15 mouse cellular contexts compared by ENCODE assay signal in genomic region chr7:70129963-70130362, GRCm38 (mm10).
DNase-seq lines count a peak whose midpoint lies in the region; ATAC-seq and TF ChIP-seq lines count a peak whose summit lies in the region.
"Had no signal": no experiment of that assay in that cellular context is flagged by ENCODE, and none has a peak within 500 bp of the region (broad histone marks: within the 10 kb centered on the region; RNA-seq: fewer than 3 reads in every experiment).

No protein-coding gene starts in this region.

- H3K27ac ChIP-seq in forebrain, embryonic 13.5 days = peak overlapping the region; percentile 8
- no peak overlapping the region for H3K27ac ChIP-seq in hindbrain, embryonic 16.5 days (ENCODE audit: low read depth, low read length)
- H3K27ac ChIP-seq in heart, embryonic 12.5 days (ENCODE audit: poor library complexity, severe bottlenecking) = no peak overlapping the region
- H3K27ac ChIP-seq in heart, adult 2 months = no peak overlapping the region
- H3K27ac ChIP-seq: limb, embryonic 10.5 days; liver, embryonic 15.5 days had no signal

- no peak for TF ChIP-seq EP300 in heart, adult 2 months (IDR thresholded peaks at IDR 0.05; ENCODE audit: insufficient read depth, low read depth, low read length)

- H3K36me3 ChIP-seq in forebrain, embryonic 13.5 days (ENCODE audit: poor library complexity, severe bottlenecking) = no peaks in the 10 kb centered on the region
- H3K36me3 ChIP-seq in hindbrain, embryonic 16.5 days (ENCODE audit: control insufficient read depth, insufficient read depth, low read length) = no peaks in the 10 kb centered on the region
- no peaks in the 10 kb centered on the region for H3K36me3 ChIP-seq in heart, embryonic 12.5 days
- H3K36me3 ChIP-seq in heart, adult 2 months (ENCODE audit: control insufficient read depth, insufficient read depth, low read length) = no peaks in the 10 kb centered on the region
- H3K36me3 ChIP-seq: limb, embryonic 10.5 days; liver, embryonic 15.5 days had no signal

- no peaks in the 10 kb centered on the region for H3K79me2 ChIP-seq in heart, adult 2 months (replicated peaks; ENCODE audit: control insufficient read depth, insufficient read depth, low read length)

- WGBS in forebrain, embryonic 13.5 days = 12% methylated on average over 15 of the region's 15 CpGs
- WGBS in hindbrain, embryonic 16.5 days = 22% methylated on average over 15 of the region's 15 CpGs
- 78% methylated on average over 15 of the region's 15 CpGs for WGBS in heart, embryonic 12.5 days
- 84% methylated on average over 15 of the region's 15 CpGs for WGBS in heart, adult 2 months

- TF ChIP-seq POLR2A in heart, adult 2 months (IDR thresholded peaks at IDR 0.05; ENCODE audit: insufficient read depth, low read depth, low read length) = no peak

- ATAC-seq in forebrain, embryonic 13.5 days = peak; percentile 94
- ATAC-seq in hindbrain, embryonic 16.5 days = peak; percentile 89
- no peak for ATAC-seq in heart, embryonic 12.5 days (ENCODE audit: insufficient number of reproducible peaks, low FRiP score)

- peak overlapping the region; percentile 34 for H3K4me2 ChIP-seq in forebrain, embryonic 13.5 days
- peak overlapping the region; percentile 15 for H3K4me2 ChIP-seq in hindbrain, embryonic 16.5 days (ENCODE audit: low read length)
- no peak overlapping the region for H3K4me2 ChIP-seq in heart, embryonic 12.5 days
- H3K4me2 ChIP-seq: liver, embryonic 15.5 days had no signal

- peak; percentile 40 for DNase-seq in embryo, embryonic 10 days (ENCODE audit: low spot score)
- no peak for DNase-seq in embryo, embryonic 9.5 days (ENCODE audit: extremely low spot score)
- peak; percentile 16 for DNase-seq in brain, adult 2 months (ENCODE audit: low read depth, low spot score)
- no peak for DNase-seq in heart, adult 2 months
- DNase-seq in thymus, postnatal 10 days (ENCODE audit: low spot score in 2 of 2) = no peak
- DNase-seq: adrenal gland, adult 8-10 months; heart, postnatal 14 days; kidney, adult 18-20 months; retina, postnatal 1 day; thymus, postnatal 14 days had no signal

- TF ChIP-seq CTCF in heart, adult 2 months (IDR thresholded peaks at IDR 0.05) = no peak

- peaks cover 6% of the 10 kb centered on the region; the same call in 1 of the 2 replicates for H3K27me3 ChIP-seq in forebrain, embryonic 13.5 days
- H3K27me3 ChIP-seq in hindbrain, embryonic 16.5 days (replicated peaks; ENCODE audit: control insufficient read depth, insufficient read depth, low read length) = 0 out of 2 replicates have a peak, but pooled peaks cover 4% of the 10 kb centered on the region
- no peaks in the 10 kb centered on the region for H3K27me3 ChIP-seq in heart, embryonic 12.5 days (replicated peaks)
- H3K27me3 ChIP-seq in heart, adult 2 months (ENCODE audit: control insufficient read depth, insufficient read depth, low read length) = no peaks in the 10 kb centered on the region
- H3K27me3 ChIP-seq: liver, embryonic 15.5 days had no signal

- intact Hi-C loops in heart, adult 2 months (cut with DNase I) = no loop called here

- H3K4me1 ChIP-seq in forebrain, embryonic 13.5 days = peaks cover 13% of the 10 kb centered on the region
- no peaks in the 10 kb centered on the region; the same call in 1 of the 2 replicates for H3K4me1 ChIP-seq in hindbrain, embryonic 16.5 days (ENCODE audit: control insufficient read depth, insufficient read depth, low read depth, low read length)
- no peaks in the 10 kb centered on the region for H3K4me1 ChIP-seq in heart, embryonic 12.5 days (replicated peaks)
- no peaks in the 10 kb centered on the region for H3K4me1 ChIP-seq in heart, adult 2 months (ENCODE audit: control insufficient read depth, insufficient read depth, low read length)
- H3K4me1 ChIP-seq: limb, embryonic 10.5 days; liver, embryonic 15.5 days had no signal

- H3K9me3 ChIP-seq in forebrain, embryonic 13.5 days (replicated peaks) = no peaks in the 10 kb centered on the region
- H3K9me3 ChIP-seq in hindbrain, embryonic 16.5 days (ENCODE audit: control insufficient read depth, low read length) = no peaks in the 10 kb centered on the region
- no peaks in the 10 kb centered on the region for H3K9me3 ChIP-seq in heart, embryonic 12.5 days (replicated peaks)
- H3K9me3 ChIP-seq: limb, embryonic 10.5 days; liver, embryonic 15.5 days had no signal

- no peak overlapping the region for H3K9ac ChIP-seq in forebrain, embryonic 13.5 days
- no peak overlapping the region for H3K9ac ChIP-seq in hindbrain, embryonic 16.5 days (ENCODE audit: low read depth, low read length)
- H3K9ac ChIP-seq in heart, embryonic 12.5 days = no peak overlapping the region; the same call in 1 of the 2 replicates
- no peak overlapping the region for H3K9ac ChIP-seq in heart, adult 2 months (ENCODE audit: low read depth, low read length)
- H3K9ac ChIP-seq: liver, embryonic 15.5 days had no signal

- H3K4me3 ChIP-seq in forebrain, embryonic 13.5 days = no peak overlapping the region
- no peak overlapping the region for H3K4me3 ChIP-seq in hindbrain, embryonic 16.5 days (ENCODE audit: low read length)
- H3K4me3 ChIP-seq in heart, embryonic 12.5 days = no peak overlapping the region
- no peak overlapping the region for H3K4me3 ChIP-seq in heart, adult 2 months
- H3K4me3 ChIP-seq: limb, embryonic 10.5 days; liver, embryonic 15.5 days had no signal

Comparison
In these comparisons a context has a peak if more than half of its experiments do, and no peak if none do; other contexts are left out.
1. DNase-seq: peak in embryo, embryonic 10 days (single experiment) and brain, adult 2 months (single experiment); none in embryo, embryonic 9.5 days (single experiment), heart, adult 2 months (0 of 2) and thymus, postnatal 10 days (0 of 2).